Mouse (Mus musculus) ovary, postnatal 10 days (tissue): ENCODE measurements around the gene Fsd1l.
A peak's percentile ranks its signal among the peaks of the same experiment; 100 is the strongest.
"Not testable (repeated sequence)": the region's sequence is repeated elsewhere in the genome, so short reads cannot be mapped to it uniquely, and the experiment has no call there.

Experiments
- DNase-seq: peaks from one replicate; pipeline ENCODE4 v3.0.0; 2022; ENCODE audit warnings: low spot score

Fsd1l gene

DNA sequence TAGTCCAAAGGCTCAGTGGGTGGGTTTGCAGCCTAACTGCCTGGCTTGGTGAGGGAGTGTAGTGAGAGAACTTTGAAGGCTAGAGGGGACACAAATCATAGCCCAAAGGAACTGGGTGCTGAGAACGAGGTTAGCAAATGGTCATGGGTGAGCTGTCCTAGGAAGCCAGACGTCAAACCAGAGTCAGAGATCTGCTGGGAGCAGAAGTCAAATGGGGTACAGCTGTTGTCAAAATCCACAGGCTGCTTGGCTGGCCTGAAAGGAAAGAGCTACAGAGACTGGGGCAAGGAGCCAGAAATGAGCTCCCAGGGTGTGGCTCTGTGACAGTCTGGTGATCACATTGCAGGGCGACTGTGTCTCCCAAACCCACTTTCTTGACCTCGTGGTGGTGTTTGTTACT is 2.3 kb upstream of the Fsd1l start:
- no peak for DNase-seq

DNA sequence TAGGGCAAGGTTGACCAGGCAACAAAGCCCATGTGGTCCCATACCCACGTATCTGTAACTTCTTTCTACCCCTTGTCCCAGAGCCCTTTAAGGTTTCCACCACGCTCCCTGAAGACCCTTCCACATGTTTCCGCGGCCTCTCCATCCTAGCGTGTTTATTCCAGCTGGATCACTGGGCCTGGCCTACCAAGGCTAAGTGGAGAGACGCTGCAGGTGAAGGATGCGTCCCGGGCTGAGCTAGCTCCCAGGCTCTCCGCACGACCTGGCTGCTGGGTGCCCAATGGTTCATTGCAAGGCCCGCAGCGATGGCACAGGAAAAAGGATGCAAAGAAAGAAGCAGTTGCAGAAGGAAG is 332 bp upstream of the Fsd1l start:
- no peak for DNase-seq

DNA sequence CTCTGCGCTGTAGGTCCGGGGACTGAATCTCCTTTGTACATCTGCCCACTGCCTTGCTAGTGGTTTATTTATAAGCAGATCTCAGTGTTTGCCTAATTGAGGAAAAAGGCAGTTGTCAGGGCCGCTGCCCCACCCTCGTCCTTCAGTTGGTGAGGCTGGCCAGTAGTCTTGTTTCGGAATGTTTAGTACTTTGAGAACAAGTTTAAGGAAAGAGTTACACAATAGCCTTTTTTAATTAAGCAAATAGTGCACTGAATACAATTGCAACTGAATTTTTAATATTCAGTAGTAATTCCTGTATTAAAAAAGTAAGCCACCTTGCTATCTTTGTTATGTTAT is 709 bp downstream of the Fsd1l start:
- no peak for DNase-seq

DNA sequence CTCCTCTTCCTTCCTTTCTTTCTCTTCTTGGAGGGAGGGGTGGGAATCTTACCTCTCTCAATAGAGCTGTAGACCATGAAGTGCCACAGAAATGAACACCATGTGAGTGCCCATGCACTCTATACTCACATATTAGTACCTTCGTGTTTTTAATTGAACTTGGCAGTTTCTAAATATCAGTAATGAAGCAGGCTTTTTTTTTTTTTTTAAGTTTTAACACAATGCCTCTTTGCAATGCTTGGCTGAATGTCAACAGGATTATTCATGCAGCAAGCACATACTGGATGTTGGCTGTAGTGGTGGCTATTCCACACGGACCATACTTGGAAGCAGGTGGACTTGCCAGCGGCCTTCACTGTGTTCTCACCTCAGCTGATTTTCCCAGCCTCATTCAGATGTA is 4.1 kb downstream of the Fsd1l start:
- DNase-seq = no peak

DNA sequence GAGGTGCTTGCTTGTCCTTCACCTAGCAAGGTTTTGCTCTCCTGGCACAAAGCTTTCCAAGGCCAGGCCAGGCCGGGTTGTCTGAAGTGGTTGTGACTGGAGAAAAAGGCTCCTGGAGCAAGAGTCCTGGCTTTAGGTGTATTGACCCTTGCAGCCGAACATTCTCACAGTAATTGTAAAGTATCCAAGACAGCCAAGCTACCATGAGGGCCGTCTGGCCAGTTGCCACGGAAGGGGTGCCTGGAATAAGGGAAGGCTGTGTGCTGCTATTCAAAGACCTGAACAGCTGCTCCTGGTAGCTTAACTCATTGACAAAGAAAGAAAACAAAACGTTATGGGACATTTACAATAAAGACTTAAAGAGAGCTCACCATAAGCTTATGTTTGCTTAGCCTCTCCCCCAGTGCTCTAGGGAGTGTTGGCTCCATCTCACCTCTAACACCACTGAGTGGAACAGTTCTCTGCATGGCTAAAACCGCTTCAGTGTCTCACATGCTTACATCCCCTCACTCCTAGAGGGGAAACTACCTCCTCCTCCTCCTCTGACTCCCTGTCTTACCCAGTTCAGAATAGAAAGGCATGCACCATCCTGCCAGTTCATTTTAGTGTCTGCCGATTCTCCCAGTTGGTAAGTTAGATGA is 6.1 kb downstream of the Fsd1l start:
- DNase-seq = no peak

DNA sequence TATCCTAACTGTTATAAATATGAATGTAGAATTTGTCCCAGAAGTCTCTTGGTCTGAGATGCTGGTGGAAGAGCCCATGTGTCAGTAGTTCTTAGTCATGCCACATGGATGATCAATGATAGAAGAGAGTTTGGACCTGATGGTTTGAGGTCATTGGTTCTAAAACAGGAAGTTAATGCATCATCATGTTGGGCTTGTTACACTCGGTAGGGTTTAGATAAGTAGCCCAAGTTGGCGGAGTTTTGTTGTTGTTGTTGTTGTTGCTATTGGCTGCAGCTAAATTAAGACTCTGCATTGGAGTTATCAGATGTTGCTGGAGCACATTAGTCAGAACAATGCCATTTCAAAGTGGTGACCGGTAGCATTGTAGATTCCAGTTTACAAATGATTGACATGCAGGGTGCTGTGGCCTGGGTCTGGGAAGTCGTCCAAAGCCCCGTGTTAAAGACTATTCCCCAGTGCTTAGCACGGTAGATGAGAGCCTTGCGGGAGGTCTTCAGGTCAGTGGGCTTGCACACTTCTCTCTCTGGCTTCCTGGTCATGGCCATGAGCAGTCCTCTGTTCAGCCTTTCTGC is 7.4 kb downstream of the Fsd1l start:
- DNase-seq = no peak

DNA sequence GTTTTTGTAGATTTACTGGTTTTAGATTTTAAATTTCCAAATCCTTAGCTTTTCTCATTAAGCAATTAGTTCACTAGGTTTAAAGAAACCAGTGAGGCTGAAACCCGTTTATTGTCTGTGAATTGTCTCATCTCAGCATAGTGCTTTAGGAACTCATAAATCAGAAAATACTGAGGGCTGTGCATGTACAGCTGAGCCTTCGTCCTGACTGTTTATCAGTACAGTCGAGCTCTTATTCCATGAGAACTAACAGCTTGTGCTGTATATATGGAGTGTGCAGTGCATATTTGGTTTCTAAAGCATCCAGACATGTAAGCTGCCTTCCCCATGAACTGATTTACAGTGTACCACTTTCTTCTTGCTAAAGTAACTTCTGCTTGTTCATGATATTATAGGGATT is 26.8 kb downstream of the Fsd1l start:
- no peak for DNase-seq

DNA sequence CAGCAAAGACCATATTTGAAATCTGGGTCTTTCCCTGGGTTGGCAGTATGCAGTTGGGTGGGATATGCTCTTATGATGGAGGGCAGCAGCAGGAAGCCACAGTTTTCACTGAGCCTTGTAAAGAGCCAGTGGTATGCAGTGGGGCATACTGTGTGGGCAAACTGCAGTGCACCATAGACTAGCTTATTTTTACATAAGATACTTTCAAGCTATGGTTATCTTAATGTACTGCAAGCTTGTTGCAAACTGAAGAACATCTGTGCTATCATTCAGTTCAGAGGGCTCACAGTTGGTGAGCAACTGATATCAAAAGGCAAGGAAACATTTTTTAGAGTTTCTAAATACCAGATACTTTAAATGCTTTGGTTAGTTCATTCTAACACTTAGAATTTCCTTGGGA is 29.4 kb downstream of the Fsd1l start:
- no peak for DNase-seq

DNA sequence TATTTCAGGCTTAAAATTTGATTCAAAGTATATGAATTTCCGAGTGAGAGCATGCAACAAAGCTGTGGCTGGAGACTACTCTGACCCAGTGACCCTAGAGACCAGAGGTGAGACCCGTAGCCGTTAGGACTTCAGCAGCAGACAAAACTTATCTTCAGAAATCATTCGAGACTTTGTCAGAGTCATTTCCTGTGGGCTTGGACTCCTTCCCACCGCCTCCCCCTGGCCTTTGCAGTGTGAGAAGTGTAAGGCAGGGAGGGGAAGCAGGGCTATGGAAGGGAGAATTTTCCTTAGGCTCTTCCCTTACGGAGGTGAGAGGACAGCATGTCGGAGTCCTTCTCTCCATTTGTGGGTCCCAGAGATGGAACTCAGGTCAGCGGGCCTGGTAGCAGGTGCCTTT is 50.8 kb downstream of the Fsd1l start:
- DNase-seq = no peak

DNA sequence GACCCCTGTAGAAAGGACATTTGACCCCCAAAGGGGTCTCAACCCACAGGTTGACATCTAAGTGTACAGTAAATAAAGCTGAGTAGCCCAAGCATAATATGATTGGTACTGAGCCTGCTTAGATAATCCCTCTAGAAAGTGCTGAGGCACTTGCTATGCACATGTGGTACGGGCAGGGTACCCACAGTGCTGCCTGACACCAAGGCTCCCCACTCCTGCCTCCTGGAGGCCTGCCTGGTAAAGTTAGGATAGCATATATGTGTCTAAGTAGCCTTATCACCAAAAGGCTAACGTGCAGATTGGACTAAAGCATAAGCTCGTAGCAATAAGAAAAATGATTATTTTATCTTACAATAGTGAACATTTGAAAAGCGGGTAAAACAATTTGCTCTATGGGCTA is 57.7 kb downstream of the Fsd1l start:
- no peak for DNase-seq

DNA sequence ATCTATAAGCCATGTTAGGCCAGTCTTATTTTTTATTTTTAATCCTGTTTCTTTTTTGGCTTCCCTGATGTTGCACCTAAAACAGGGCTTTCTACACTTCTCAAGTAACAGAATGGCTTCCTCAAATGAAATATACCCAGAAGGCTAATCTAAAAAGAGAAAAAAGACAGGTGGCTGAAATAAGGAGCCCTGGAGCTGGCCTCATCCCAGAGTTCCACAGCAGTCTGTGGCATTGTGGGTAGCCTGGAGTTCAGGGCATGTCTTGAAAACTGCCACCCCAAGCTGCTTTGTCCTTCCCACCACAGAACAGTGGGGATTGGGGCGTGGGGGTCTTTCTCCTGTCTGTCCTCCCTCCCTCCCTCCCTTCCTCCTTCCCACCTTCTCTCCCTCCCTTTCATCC is 60.1 kb downstream of the Fsd1l start:
- DNase-seq = no peak

DNA sequence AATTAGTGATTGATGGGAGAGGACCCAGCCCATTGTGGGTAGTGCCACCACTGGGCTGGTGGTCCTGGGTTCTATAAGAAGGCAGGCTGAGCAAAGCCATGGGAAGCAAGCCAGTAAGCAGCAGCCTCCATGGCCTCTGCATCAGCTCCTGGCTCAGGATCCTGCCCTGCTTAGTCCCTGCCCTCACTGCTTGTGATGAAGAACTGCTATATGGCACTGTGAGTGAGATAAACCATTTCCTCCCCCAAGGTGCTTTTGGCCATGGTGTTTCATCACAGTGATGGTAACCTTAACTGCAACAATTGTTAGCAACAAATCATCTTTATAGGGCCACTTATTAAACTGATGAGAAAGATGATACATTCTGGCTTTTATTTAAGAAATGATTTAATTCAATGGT is 77.9 kb downstream of the Fsd1l start:
- not testable (repeated sequence) for DNase-seq

DNA sequence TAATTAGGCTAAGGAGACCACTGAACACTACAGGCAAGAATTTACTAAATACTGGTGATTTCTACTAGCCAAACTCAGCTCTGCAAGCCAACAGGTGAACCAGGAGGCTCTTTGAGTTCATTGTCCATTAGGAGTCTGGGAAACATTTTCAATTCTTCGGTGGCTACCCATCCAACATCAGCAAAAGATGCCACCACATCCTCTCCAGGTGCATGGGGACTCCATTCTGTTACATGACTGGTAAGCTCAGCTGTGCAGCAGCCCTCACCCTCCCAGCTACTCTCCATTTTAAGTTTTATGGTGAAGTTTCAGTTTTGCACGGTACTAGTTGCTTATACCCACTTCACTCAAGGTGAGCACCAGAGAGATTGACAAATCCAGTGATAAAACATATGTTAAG is 78.8 kb downstream of the Fsd1l start:
- no peak for DNase-seq

DNA sequence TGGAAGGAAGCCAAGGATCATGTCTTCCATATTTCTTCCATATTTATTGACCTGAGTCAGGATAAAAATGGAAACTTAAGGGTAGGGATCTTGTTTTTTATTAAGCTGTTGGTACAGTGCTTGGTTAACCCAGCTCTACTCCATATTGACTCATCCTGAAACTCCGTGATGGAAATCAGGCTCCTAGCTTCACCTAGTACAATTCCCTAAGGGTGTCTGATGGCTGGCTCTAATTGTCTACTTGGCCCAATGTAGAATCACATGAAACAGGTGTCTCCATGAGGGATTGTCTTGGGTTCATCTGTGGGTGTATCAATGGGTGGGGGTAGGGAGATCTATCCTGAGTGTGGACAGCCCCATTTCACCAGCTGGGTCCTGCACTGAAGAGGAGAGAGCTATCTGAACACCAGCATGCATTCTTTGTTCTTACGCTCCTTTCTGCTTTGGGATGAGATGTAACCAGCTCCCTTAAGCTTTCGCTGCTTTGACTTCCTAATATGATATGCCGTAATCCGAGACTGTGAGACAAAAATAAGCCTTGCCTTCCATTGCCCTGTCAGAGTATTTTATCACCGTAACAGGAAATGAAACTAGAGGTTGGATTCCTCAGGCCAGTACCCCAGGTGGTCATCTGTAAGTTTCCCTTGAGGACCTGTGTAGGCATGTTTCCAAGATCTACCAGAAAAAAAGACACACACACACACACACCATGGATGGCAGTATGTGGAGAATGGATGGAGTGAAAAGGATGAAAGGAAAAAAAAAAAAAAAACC is 79.5 kb downstream of the Fsd1l start:
- DNase-seq = no peak

DNA sequence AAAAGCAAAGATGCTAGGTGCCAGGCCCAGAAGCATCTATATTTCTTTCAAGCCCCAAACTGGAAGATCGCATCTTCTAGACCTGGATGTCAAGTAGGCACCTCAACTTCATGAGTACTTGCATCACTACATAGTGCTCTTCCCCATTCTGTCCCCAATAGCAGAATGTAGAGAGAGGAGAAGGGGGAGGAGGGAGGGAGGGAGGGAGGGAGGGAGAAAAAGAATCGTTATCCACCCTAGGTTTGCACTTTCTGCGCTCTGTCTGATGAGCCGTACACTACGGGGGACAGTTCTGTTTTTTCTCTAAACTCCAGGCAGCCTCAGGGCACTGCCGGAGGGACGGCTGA is 82.4 kb downstream of the Fsd1l start, which contains the start of gene Fktn:
TSS of gene Fktn (plus strand) at position 295 of the 347 bp plus-strand sequence.
- no peak for DNase-seq

DNA sequence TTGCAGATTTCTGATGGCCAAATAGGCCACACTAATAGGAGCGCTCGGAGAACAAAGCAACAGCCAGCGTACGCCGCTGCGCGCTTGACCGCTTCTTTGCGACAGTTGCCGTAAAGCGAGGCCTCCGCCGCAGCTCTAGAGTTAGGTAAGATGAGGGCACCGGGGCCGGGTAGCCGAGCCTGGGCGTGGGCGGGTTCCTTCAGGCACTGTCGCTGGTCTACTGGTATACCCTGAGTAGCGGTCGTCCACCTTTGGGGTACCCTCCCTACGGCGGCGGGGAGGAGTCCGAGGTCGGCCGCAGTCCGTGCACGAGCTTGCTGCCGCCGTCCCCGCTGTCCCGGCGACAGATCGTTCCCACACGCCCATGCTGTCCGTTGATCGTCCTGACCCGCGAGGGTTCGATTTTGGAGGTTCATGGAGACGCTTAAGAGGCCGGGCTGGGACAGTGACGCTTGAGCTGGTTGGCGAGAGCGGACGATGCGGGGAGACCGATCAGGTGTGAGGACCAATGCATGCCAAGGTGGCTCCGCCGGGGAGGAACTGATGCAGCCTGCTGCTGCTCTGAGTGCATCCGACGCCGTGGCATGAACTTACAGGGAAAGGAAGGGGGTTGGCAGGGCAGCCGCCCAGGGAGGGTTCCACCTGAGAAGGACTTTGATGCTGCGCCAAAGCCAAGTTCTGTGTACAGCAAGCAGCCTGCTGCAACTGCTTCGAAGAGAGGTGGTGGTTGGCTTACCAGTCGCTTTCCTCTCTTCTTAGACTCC is 83.0 kb downstream of the Fsd1l start:
- DNase-seq = peak; percentile 67

DNA sequence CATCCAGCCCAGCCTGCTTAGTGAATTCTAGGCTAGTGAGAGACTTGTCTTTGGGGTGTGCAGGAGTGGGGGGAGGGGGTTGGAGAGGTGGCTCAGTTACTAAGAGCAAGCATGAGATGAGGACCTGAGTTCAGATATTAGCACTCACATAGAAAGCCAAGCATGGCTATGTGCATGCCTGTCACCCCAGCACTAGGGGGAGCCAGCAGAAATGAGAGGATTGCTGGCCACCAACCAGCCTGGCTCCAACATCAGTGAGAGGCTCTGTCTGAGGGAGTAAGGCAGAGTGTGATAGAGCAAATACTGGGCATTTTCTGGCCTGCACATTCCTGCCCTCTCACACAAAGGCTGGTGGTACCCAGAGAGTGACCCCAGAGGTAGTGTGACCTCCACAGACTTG is 84.7 kb downstream of the Fsd1l start:
- no peak for DNase-seq

DNA sequence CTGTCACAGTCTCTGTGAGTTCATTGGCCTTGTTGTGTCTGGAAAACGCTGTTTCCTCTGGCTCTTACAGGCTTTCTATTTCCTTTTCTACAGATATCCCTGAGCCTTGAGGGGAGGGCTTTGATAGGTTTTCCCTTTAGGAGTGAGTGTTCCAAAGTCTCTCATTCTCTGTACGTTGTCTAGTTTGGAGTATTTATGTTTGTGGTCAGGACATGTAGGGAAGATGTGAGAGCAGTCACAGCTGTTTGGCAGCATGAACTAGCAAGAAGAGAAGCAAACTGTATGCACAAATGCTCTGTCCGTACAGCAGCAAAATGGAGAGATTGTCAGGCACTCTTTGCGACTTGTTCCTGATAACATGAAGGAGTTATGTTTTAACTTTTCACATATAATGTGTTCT is 86.3 kb downstream of the Fsd1l start:
- no peak for DNase-seq

DNA sequence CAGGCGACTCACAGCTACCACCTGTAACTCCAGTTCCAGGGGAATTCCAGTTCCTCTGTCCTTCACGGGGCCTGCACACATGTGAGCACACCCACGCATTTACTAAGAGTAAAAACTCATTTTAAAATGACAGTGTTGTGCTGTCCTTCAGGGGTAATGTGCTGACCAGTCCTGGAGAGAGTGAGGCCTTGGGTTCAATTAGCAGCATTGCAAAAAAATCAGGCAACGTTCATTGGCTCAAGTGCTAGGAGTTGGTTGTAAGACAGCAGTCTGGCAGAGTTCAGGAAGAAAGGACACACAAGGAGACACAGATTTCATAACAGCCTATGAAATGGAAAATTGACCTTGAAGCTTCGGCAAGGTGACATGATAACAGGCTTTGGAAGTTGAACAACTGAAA is 87.0 kb downstream of the Fsd1l start:
- DNase-seq = no peak

DNA sequence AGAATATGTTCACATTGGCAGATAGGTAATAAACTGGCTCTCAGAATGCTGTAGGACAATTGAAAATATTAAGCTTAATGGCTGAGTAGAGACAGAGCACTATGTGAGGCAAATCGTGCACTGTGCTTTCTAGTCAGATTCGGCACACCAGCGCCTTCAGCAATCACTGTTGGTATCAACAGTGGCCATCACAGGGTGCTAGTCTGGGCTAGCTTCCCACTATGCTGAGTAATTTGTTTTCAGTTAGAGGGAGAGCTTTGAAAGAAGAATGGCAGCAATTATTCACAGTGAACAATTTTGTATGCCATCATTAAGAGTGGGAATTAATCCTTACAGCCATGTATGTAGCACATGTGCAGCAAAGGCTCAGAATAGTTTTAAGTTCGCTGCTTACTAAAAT is 91.2 kb downstream of the Fsd1l start:
- no peak for DNase-seq

DNA sequence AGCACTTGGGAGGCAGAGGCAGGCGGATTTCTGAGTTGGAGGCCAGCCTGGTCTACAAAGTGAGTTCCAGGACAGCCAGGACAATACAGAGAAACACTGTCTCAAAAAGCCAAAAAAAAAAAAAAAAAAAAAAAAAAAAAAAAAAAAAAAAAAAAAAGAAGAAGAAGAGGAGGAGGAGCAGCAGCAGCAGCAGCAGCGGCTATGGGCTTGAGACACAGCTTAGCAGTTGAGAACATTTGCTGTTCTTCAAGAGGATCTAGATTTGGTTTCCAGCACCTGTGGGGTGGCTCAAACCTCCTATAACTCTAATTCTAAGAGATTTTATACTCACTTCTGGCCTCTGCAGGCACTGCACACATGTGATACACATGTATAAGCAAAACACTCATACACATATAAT is 94.8 kb downstream of the Fsd1l start:
- DNase-seq = not testable (repeated sequence)

DNA sequence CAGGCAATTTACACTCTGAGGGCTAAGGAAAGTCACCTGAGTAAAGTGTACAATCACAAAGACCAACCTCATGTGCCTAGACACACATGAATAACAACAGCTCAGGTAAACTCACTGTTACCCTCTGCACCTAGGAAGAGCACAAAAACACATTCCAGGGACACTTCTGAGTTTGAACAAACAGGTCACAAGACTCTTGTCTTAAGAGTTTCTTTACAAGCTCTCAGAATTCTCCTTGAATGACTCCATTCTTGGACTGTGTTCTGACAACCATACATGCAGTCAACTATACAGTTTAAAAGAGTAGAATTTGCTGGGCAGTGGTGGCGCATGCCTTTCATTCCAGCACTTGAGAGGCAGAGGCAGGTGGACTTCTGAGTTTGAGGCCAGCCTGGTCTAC is 96.8 kb downstream of the Fsd1l start:
- no peak for DNase-seq

DNA sequence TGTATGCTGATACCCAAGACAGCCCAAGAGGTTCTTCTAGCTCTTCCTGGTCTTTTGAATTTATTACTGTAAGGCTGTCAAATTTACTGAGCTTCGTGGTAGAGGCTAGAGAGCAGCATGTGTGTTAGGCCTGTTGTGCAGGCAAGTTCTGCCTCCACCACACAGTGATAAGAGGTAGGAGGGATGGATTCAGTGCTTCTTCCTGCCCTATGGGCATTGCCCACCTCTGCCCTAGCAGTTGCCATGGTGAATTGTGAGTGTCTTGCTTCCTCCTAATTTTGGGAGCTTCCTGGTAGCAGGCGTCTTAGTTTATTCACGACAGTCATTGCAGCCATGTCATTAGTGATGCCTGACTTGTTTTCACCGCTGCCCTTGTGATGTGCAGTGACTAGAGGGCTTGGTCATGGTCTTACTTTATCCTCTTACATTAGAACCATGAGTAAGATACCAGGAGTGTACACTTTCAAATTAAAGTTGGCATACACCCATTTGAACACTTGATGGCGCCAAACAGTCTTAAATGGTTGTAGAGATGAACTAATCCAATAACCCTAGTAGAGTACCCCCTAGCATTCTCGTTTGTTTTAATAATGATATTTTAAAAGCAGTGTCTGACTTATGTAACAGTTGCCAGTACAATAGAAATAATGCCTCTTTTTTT is 107.8 kb downstream of the Fsd1l start:
- DNase-seq = peak; percentile 15
